Mouse (Mus musculus) heart, embryonic 12.5 days (tissue): ENCODE measurements around the gene Adprm. TPM values are rescaled to one million over a fixed set of nuclear protein-coding genes. Genes with fewer than 3 reads are reported as not detected.
"Not testable (repeated sequence)": the region's sequence is repeated elsewhere in the genome, so short reads cannot be mapped to it uniquely, and the experiment has no call there.

Experiments
- ATAC-seq: fragments of 200-750 bp; cut with Nextera tagmentation; 2 replicates; pipeline ENCODE4 v1.8.0; 2017; ENCODE audit warnings: moderate TSS enrichment, moderate library complexity; ENCODE audit not compliant: insufficient number of reproducible peaks, low FRiP score
- H3K27ac ChIP-seq: fragments of 300-500 bp; sonication (generic); 2 replicates; pipeline ENCODE4 v1.5.1; 2016; ENCODE audit warnings: mild to moderate bottlenecking, moderate library complexity; ENCODE audit not compliant: poor library complexity, severe bottlenecking
- H3K27me3 ChIP-seq: fragments of 300-500 bp; sonication (generic); replicated peaks from 2 replicates; pipeline ENCODE4 v1.6.1; 2016; ENCODE audit warnings: mild to moderate bottlenecking, moderate library complexity
- H3K36me3 ChIP-seq: fragments of 300-500 bp; sonication (generic); 2 replicates; pipeline ENCODE4 v1.6.1; 2016; ENCODE audit warnings: mild to moderate bottlenecking, moderate library complexity
- H3K4me1 ChIP-seq: fragments of 300-500 bp; sonication (generic); replicated peaks from 2 replicates; pipeline ENCODE4 v1.6.1; 2016; ENCODE audit warnings: mild to moderate bottlenecking
- H3K4me2 ChIP-seq: fragments of 300-500 bp; sonication (generic); 2 replicates; pipeline ENCODE4 v1.6.1; 2016; ENCODE audit warnings: mild to moderate bottlenecking, moderate library complexity
- H3K4me3 ChIP-seq: fragments of 300-500 bp; sonication (generic); 2 replicates; pipeline ENCODE4 v1.5.1; 2016; ENCODE audit warnings: mild to moderate bottlenecking
- H3K9ac ChIP-seq: fragments of 300-500 bp; sonication (generic); 2 replicates; pipeline ENCODE4 v1.6.1; 2016; ENCODE audit warnings: mild to moderate bottlenecking, moderate library complexity
- H3K9me3 ChIP-seq: fragments of 300-500 bp; sonication (generic); replicated peaks from 2 replicates; pipeline ENCODE4 v1.6.1; 2016; ENCODE audit warnings: mild to moderate bottlenecking, moderate library complexity
- WGBS: fragments of 180-500 bp; shearing (Covaris S2); methylation state at CpG from one replicate; pipeline ENCODE4 v1.1.7; 2016; 5-methylcytosine and 5-hydroxymethylcytosine counted together
- polyA plus RNA-seq: library from polyadenylated mRNA; unstranded; fragments of >200 nt; fragmentation: Nextera tagmentation; extraction: Ambion mirVana; gene quantifications from 2 replicates; pipeline ENCODE4 v1.2.1, GENCODE M21; 2016

The Adprm gene
- polyA plus RNA-seq = 20.1 and 21.2 TPM in 2 replicates

DNA sequence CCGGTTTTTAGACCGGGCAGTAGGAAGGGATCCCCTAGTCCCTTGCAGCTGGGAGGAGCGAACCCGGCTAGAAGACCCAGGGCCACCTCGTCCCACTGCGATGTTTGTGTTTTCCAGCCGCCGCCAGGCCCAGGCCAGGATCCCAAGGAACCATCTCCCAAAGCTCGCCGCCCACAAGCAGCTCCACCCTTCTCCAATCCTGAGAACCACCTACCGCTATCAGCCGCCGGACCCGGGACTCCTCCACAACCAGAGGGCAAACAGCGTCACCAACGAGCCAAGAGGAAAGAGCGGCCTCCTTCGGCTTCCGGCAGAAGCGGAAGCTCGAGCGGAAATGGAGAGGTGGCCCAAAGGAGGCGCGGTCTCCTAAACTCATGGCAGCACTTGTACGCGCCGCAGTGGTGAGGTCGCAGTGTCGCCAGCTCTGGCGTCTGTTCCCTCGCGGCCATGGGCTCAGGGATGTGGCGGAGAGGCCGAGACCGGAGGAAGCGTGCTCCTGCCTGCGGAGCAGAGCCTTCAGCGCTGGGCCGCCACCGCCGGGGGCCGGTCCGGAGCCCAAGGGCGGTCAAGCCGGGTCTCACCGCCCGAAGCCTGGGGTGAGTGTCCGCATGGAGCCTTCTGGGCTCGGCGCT, at the start of gene Adprm, which contains the start of gene Sco1:
Adprm (minus strand) TSS at position 274 of the 632 bp plus-strand sequence.
Sco1 (plus strand) TSS at position 350 of the 632 bp plus-strand sequence.
- Histone ChIP-seq H3K27ac (peak within 1 kb of the TSS; percentile 82), H3K4me3 (peak within 1 kb of the TSS; percentile 82), H3K27me3 (no peaks in the 10 kb centered on the region), H3K9me3 (no peaks in the 10 kb centered on the region), H3K9ac (peak within 1 kb of the TSS; percentile 87), H3K36me3 (peaks cover 37% of the 10 kb centered on the region), H3K4me1 (peaks cover 17% of the 10 kb centered on the region), H3K4me2 (peak within 1 kb of the TSS; percentile 78)
- peak; percentile 94 for ATAC-seq
- under 1% methylated on average over 50 of the region's 50 CpGs for WGBS

DNA sequence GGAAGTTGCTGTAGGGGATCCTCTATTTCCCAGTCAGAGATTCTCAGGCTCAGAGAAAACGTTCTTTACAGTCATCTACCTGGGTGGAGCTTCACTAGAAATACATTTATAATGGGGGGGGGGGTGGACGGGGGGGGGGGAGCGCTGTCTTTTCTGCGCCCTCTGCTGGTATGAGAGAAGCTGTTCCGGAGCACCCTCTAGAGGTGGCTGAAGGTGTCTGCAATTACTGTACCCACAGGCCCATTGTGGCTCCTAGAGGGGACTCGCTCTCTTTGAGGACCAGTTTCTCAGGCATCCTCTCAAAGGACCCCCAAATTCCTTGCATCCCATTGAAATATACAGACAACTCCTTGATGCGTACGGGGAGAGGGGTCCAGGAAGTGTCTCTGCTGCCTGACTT, 49.3 kb upstream of the Adprm start:
- Histone ChIP-seq H3K27me3 (peaks cover 25% of the 10 kb centered on the region), H3K9me3 (no peaks in the 10 kb centered on the region), H3K4me3 (no peak overlapping the region), H3K36me3 (no peaks in the 10 kb centered on the region), H3K4me2 (no peak overlapping the region), H3K9ac (no peak overlapping the region), H3K27ac (no peak overlapping the region), H3K4me1 (peaks cover 19% of the 10 kb centered on the region)
- WGBS = 26% methylated on average over 8 of the region's 8 CpGs
- ATAC-seq = no peak

- H3K4me3 ChIP-seq = no peak overlapping the region
- 30% methylated on average over 6 of the region's 6 CpGs for WGBS
- no peak overlapping the region for H3K9ac ChIP-seq
- 0 out of 2 replicates have a peak, but pooled peaks cover 6% of the 10 kb centered on the region for H3K4me1 ChIP-seq
- H3K4me2 ChIP-seq = no peak overlapping the region
- no peaks in the 10 kb centered on the region for H3K36me3 ChIP-seq
- peaks cover 37% of the 10 kb centered on the region for H3K27me3 ChIP-seq
- no peak overlapping the region for H3K27ac ChIP-seq
- ATAC-seq = no peak
- H3K9me3 ChIP-seq = no peaks in the 10 kb centered on the region
These were observed 47.8 kb upstream of the Adprm start for GRCm38 (mm10) chr11:67100169-67100568.

DNA sequence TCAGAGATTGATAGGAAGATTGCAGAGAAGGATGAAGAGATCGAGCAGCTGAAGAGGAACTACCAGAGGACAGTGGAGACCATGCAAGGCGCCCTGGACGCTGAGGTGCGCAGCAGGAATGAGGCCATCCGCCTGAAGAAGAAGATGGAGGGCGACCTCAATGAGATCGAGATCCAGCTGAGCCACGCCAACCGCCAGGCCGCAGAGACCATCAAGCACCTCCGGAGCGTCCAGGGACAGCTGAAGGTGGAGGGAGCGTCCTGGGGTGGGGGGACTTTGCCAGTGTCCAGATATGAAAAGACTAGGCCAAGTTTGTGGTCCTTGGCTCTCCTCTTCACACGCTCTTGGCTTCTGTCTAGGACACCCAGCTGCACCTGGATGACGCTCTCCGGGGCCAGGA, 46.8 kb upstream of the Adprm start:
- no peak overlapping the region for H3K4me2 ChIP-seq
- no peak for ATAC-seq
- H3K27me3 ChIP-seq = peaks cover 46% of the 10 kb centered on the region
- H3K27ac ChIP-seq = no peak overlapping the region
- H3K4me3 ChIP-seq = no peak overlapping the region
- no peaks in the 10 kb centered on the region for H3K36me3 ChIP-seq
- H3K9me3 ChIP-seq = no peaks in the 10 kb centered on the region
- WGBS = 90% methylated on average over 16 of the region's 16 CpGs
- no peak overlapping the region for H3K9ac ChIP-seq
- 0 out of 2 replicates have a peak, but pooled peaks cover 1% of the 10 kb centered on the region for H3K4me1 ChIP-seq

- H3K4me1 ChIP-seq = no peaks in the 10 kb centered on the region
- no peaks in the 10 kb centered on the region for H3K36me3 ChIP-seq
- peaks cover 54% of the 10 kb centered on the region for H3K27me3 ChIP-seq
- H3K27ac ChIP-seq = no peak overlapping the region
- H3K4me3 ChIP-seq = no peak overlapping the region
- H3K9me3 ChIP-seq = no peaks in the 10 kb centered on the region
- WGBS = 76% methylated on average over 11 of the region's 11 CpGs
- H3K4me2 ChIP-seq = no peak overlapping the region
- H3K9ac ChIP-seq = no peak overlapping the region
- no peak for ATAC-seq
These were observed 46.0 kb upstream of the Adprm start for GRCm38 (mm10) chr11:67098427-67098826.

GRCm38 (mm10) chr11:67097709-67098108, 45.3 kb upstream of the Adprm start:
- Histone ChIP-seq H3K27me3 (peaks cover 59% of the 10 kb centered on the region), H3K4me2 (no peak overlapping the region), H3K36me3 (no peaks in the 10 kb centered on the region), H3K9ac (no peak overlapping the region), H3K4me3 (no peak overlapping the region), H3K4me1 (no peaks in the 10 kb centered on the region), H3K9me3 (no peaks in the 10 kb centered on the region), H3K27ac (no peak overlapping the region)
- WGBS = 81% methylated on average over 10 of the region's 10 CpGs
- ATAC-seq = no peak

DNA sequence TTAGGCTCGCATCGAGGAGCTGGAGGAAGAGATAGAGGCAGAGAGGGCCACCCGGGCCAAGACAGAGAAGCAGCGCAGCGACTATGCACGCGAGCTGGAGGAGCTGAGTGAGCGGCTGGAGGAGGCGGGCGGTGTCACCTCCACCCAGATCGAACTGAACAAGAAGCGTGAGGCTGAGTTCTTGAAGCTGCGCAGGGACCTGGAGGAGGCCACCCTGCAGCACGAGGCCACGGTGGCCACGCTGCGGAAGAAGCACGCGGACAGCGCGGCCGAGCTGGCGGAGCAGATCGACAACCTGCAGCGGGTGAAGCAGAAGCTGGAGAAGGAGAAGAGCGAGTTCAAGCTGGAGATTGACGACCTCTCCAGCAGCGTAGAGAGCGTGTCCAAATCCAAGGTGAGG, 42.1 kb upstream of the Adprm start:
- no peak for ATAC-seq
- H3K4me2 ChIP-seq = no peak overlapping the region
- no peaks in the 10 kb centered on the region for H3K36me3 ChIP-seq
- H3K9ac ChIP-seq = no peak overlapping the region
- H3K4me3 ChIP-seq = no peak overlapping the region
- H3K4me1 ChIP-seq = no peaks in the 10 kb centered on the region
- peaks cover 62% of the 10 kb centered on the region for H3K27me3 ChIP-seq
- WGBS = 58% methylated on average over 29 of the region's 29 CpGs
- no peak overlapping the region for H3K27ac ChIP-seq
- no peaks in the 10 kb centered on the region for H3K9me3 ChIP-seq

- Histone ChIP-seq H3K4me1 (no peaks in the 10 kb centered on the region), H3K4me2 (no peak overlapping the region), H3K36me3 (no peaks in the 10 kb centered on the region), H3K27me3 (peaks cover 63% of the 10 kb centered on the region), H3K4me3 (no peak overlapping the region), H3K9me3 (no peaks in the 10 kb centered on the region), H3K9ac (no peak overlapping the region), H3K27ac (no peak overlapping the region)
- no peak for ATAC-seq
- 90% methylated on average over 5 of the region's 5 CpGs for WGBS
These were observed 41.3 kb upstream of the Adprm start for GRCm38 (mm10) chr11:67093652-67094051.

- no peaks in the 10 kb centered on the region for H3K4me1 ChIP-seq
- no peak overlapping the region for H3K4me2 ChIP-seq
- no peak for ATAC-seq
- no peak overlapping the region for H3K4me3 ChIP-seq
- no peak overlapping the region for H3K9ac ChIP-seq
- no peak overlapping the region for H3K27ac ChIP-seq
- H3K27me3 ChIP-seq = peaks cover 62% of the 10 kb centered on the region
- WGBS = 66% methylated on average over 9 of the region's 9 CpGs
- H3K36me3 ChIP-seq = no peaks in the 10 kb centered on the region
- no peaks in the 10 kb centered on the region for H3K9me3 ChIP-seq
These were observed 40.8 kb upstream of the Adprm start for GRCm38 (mm10) chr11:67093201-67093600.

DNA sequence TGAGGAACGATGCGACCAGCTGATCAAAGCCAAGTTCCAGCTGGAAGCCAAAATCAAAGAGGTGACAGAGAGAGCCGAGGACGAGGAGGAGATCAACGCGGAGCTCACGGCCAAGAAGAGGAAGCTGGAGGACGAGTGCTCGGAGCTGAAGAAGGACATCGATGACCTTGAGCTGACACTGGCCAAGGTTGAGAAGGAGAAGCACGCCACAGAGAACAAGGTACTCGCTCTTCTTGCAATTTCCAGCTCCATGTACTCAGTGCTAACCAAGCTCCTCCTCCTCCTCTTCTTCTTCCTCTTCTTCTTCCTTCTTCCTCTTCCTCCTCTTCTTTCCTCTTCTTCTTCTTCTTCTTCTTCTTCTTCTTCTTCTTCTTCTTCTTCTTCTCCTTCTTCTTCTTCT, 40.0 kb upstream of the Adprm start:
- H3K4me3 ChIP-seq, H3K27ac ChIP-seq, H3K4me2 ChIP-seq, H3K36me3 ChIP-seq, H3K9me3 ChIP-seq, H3K4me1 ChIP-seq, ATAC-seq, H3K9ac ChIP-seq: not testable (repeated sequence)
- H3K27me3 ChIP-seq = peaks cover 65% of the 10 kb centered on the region
- 82% methylated on average over 12 of the region's 12 CpGs for WGBS

DNA sequence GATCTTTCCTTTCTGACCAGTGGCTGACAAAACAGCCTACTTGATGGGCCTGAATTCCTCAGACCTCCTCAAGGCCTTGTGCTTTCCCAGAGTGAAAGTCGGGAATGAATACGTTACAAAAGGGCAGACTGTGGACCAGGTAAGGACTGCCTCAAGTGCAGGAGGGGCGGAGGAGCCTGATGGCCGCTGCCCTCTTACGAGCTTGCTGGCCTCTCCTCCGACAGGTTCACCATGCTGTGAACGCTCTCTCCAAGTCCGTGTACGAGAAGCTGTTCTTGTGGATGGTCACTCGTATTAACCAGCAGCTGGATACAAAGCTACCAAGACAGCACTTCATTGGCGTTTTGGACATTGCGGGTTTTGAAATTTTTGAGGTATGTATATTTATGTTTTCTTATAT, 34.8 kb upstream of the Adprm start:
- H3K27ac ChIP-seq = no peak overlapping the region
- H3K4me2 ChIP-seq = no peak overlapping the region
- H3K9me3 ChIP-seq = no peaks in the 10 kb centered on the region
- H3K4me3 ChIP-seq = no peak overlapping the region
- no peak for ATAC-seq
- H3K27me3 ChIP-seq = peaks cover 66% of the 10 kb centered on the region
- 80% methylated on average over 12 of the region's 12 CpGs for WGBS
- H3K9ac ChIP-seq = no peak overlapping the region
- no peaks in the 10 kb centered on the region for H3K4me1 ChIP-seq
- H3K36me3 ChIP-seq = no peaks in the 10 kb centered on the region
